ENCODE assay signal across 18 mouse cellular contexts in genomic region chr5:128822843-128823242, GRCm38 (mm10).
"Had no signal": no experiment of that assay in that cellular context is flagged by ENCODE, and none has a peak within 500 bp of the region (broad histone marks: within the 10 kb centered on the region; RNA-seq: fewer than 3 reads in every experiment).

No protein-coding gene starts in this region.

- ATAC-seq: liver, postnatal 0 days; lung, postnatal 0 days had no signal

- H3K9ac ChIP-seq: liver, embryonic 15.5 days; liver, postnatal 0 days; lung, embryonic 15.5 days; midbrain, embryonic 12.5 days; neural tube, embryonic 13.5 days; neural tube, embryonic 15.5 days; stomach, embryonic 15.5 days had no signal

- H3K27ac ChIP-seq: liver, embryonic 15.5 days; lung, embryonic 15.5 days; macrophage; midbrain, embryonic 12.5 days; neural tube, embryonic 13.5 days; neural tube, embryonic 15.5 days; stomach, embryonic 15.5 days; stomach, postnatal 0 days had no signal

- DNase-seq: liver, postnatal 0 days; lung, adult 2 months; lung, postnatal 14 days; lung, postnatal 36 days; midbrain, embryonic 14.5 days; right cerebral cortex, postnatal 14 days; thymus, postnatal 14 days; thymus, postnatal 36 days had no signal

- H3K36me3 ChIP-seq: liver, embryonic 15.5 days; lung, embryonic 15.5 days; midbrain, embryonic 12.5 days; neural tube, embryonic 13.5 days; neural tube, embryonic 15.5 days; stomach, embryonic 15.5 days had no signal

- H3K9me3 ChIP-seq: liver, embryonic 15.5 days; lung, embryonic 15.5 days; midbrain, embryonic 12.5 days; neural tube, embryonic 13.5 days; neural tube, embryonic 15.5 days; stomach, embryonic 15.5 days had no signal

- H3K27me3 ChIP-seq: liver, embryonic 15.5 days; lung, embryonic 15.5 days; megakaryocyte, embryonic 14.5 days; midbrain, embryonic 12.5 days; neural tube, embryonic 13.5 days; neural tube, embryonic 15.5 days; stomach, embryonic 15.5 days had no signal

- H3K4me1 ChIP-seq: liver, embryonic 15.5 days; lung, embryonic 15.5 days; megakaryocyte, embryonic 14.5 days; midbrain, embryonic 12.5 days; neural tube, embryonic 13.5 days; stomach, embryonic 15.5 days had no signal

- H3K4me2 ChIP-seq: liver, embryonic 15.5 days; lung, embryonic 15.5 days; midbrain, embryonic 12.5 days; neural tube, embryonic 13.5 days; neural tube, embryonic 15.5 days; stomach, embryonic 15.5 days had no signal

- H3K4me3 ChIP-seq: liver, embryonic 15.5 days; lung, embryonic 15.5 days; megakaryocyte, embryonic 14.5 days; midbrain, embryonic 12.5 days; neural tube, embryonic 13.5 days; neural tube, embryonic 15.5 days; stomach, embryonic 15.5 days had no signal
